Comparison of ENCODE assay signal across 14 mouse cellular contexts in genomic region chr3:57428682-57429464, GRCm38 (mm10). TPM values are rescaled to one million over a fixed set of nuclear protein-coding genes. Genes with fewer than 3 reads are reported as not detected.
A peak's percentile ranks its signal among the peaks of the same experiment; 100 is the strongest.
DNase-seq lines count a peak whose midpoint lies in the region; ATAC-seq lines count a peak whose summit lies in the region.
"Had no signal": no experiment of that assay in that cellular context is flagged by ENCODE, and none has a peak within 500 bp of the region (broad histone marks: within the 10 kb centered on the region; RNA-seq: fewer than 3 reads in every experiment).

No protein-coding gene starts in this region.

- no peaks in the 10 kb centered on the region for H3K27me3 ChIP-seq in heart, embryonic 11.5 days (ENCODE audit: control insufficient read depth, insufficient read depth, low read length)
- H3K27me3 ChIP-seq: intestine, embryonic 15.5 days; neural tube, embryonic 12.5 days had no signal

- H3K4me2 ChIP-seq in heart, embryonic 11.5 days, result no peak overlapping the region
- H3K4me2 ChIP-seq: intestine, embryonic 15.5 days; neural tube, embryonic 12.5 days had no signal

- H3K4me3 ChIP-seq in heart, embryonic 11.5 days (ENCODE audit: low read depth, low read length), result no peak overlapping the region
- H3K4me3 ChIP-seq: gastrocnemius, adult 2 months; intestine, embryonic 15.5 days; neural tube, embryonic 12.5 days had no signal

- no peaks in the 10 kb centered on the region for H3K9me3 ChIP-seq in heart, embryonic 11.5 days (replicated peaks; ENCODE audit: control insufficient read depth, low read length)
- H3K9me3 ChIP-seq: intestine, embryonic 15.5 days; neural tube, embryonic 12.5 days had no signal

- ATAC-seq in heart, embryonic 11.5 days (replicated peaks; ENCODE audit: insufficient number of reproducible peaks, low FRiP score, low TSS enrichment), result peak; percentile 65; the same call in 1 of the 2 replicates
- no peak for ATAC-seq in monocyte, adult 5-6 weeks (replicated peaks; ENCODE audit: insufficient number of reproducible peaks, low FRiP score, low TSS enrichment, poor library complexity, severe bottlenecking)
- ATAC-seq: intestine, embryonic 15.5 days had no signal

- H3K9ac ChIP-seq in heart, embryonic 11.5 days (ENCODE audit: low read depth, low read length), result no peak overlapping the region
- H3K9ac ChIP-seq: intestine, embryonic 15.5 days; neural tube, embryonic 12.5 days had no signal

- H3K36me3 ChIP-seq in heart, embryonic 11.5 days (ENCODE audit: control insufficient read depth, insufficient read depth, low read length), result no peaks in the 10 kb centered on the region
- H3K36me3 ChIP-seq: intestine, embryonic 15.5 days; neural tube, embryonic 12.5 days had no signal

- H3K4me1 ChIP-seq in heart, embryonic 11.5 days (ENCODE audit: control insufficient read depth, insufficient read depth, low read length), result peaks cover 9% of the 10 kb centered on the region; the same call in 1 of the 2 replicates
- H3K4me1 ChIP-seq: intestine, embryonic 15.5 days; neural tube, embryonic 12.5 days had no signal

- peak; percentile 47 for DNase-seq in testis, postnatal 10 days (ENCODE audit: low spot score)
- DNase-seq in testis, postnatal 14 days (ENCODE audit: low spot score), result no peak
- DNase-seq in kidney, postnatal 10 days, result peak; percentile 46
- DNase-seq in yolk sac, embryonic 10.5 days (ENCODE audit: low spot score), result peak; percentile 25
- DNase-seq in neural tube, embryonic 10.5 days (ENCODE audit: extremely low spot score, low spot score), result no peak
- no peak for DNase-seq in adrenal gland, adult (ENCODE audit: inconsistent age in 2 of 2, low spot score in 1 of 2)
- DNase-seq: adrenal gland, postnatal 10 days; cerebellum, adult 8-10 months; gastrocnemius, adult 2 months had no signal

- 20% methylated on average over 5 of the region's 5 CpGs for WGBS in heart, embryonic 11.5 days (ENCODE audit: insufficient replicate concordance)

- peak overlapping the region; percentile 52 for H3K27ac ChIP-seq in heart, embryonic 11.5 days (ENCODE audit: low read depth, low read length)
- H3K27ac ChIP-seq: gastrocnemius, adult 2 months; intestine, embryonic 15.5 days; neural tube, embryonic 12.5 days had no signal

RNA-seq across cellular contexts. Expression of gene Tm4sf4, which starts 3.8 kb away (rescaled TPM):
- polyA plus RNA-seq in heart, embryonic 11.5 days (2014; fragmentation: Nextera tagmentation; extraction: Ambion mirVana), result 0.20 and 1.2 TPM in 2 replicates
- not detected in 3 replicates for total RNA-seq in monocyte, adult 5-6 weeks (2017)
- total RNA-seq: gastrocnemius, adult 2 months; left cerebral cortex, postnatal 10 days had no signal
- polyA plus RNA-seq: neural tube, embryonic 12.5 days had no signal

Comparison
In these comparisons a context has a peak if more than half of its experiments do, and no peak if none do; other contexts are left out.
1. DNase-seq: peak in testis, postnatal 10 days (single experiment), kidney, postnatal 10 days (single experiment) and yolk sac, embryonic 10.5 days (single experiment); none in testis, postnatal 14 days (single experiment), neural tube, embryonic 10.5 days (single experiment) and adrenal gland, adult (0 of 2).